Mouse (Mus musculus) brown adipose tissue, adult 24 weeks (tissue): Measurements from ENCODE around the gene Cacybp. TPM values are rescaled to one million over a fixed set of nuclear protein-coding genes. Genes with fewer than 3 reads are reported as not detected.
A peak's percentile ranks its signal among the peaks of the same experiment; 100 is the strongest.

ENCODE experiments used
- H3K27ac ChIP-seq: fragments of 200-500 bp; replicated peaks from 2 replicates; pipeline ENCODE4 v1.5.1; 2012; ENCODE audit warnings: low read depth, mild to moderate bottlenecking, low read length
- H3K4me1 ChIP-seq: fragments of 200-500 bp; 2 replicates; pipeline ENCODE4 v1.6.1; 2012; ENCODE audit warnings: low read length, mixed read lengths; ENCODE audit not compliant: control insufficient read depth, insufficient read depth, insufficient read length
- H3K4me3 ChIP-seq: fragments of 200-500 bp; 2 replicates; pipeline ENCODE4 v1.5.1; 2012; ENCODE audit warnings: low read depth, mild to moderate bottlenecking, low read length, moderate library complexity; ENCODE audit not compliant: insufficient read depth
- polyA plus RNA-seq: library from polyadenylated mRNA; stranded (reverse); fragments of >200 nt; gene quantifications from 2 replicates; pipeline ENCODE4 v1.2.4, GENCODE M21; 2012; ENCODE audit not compliant: missing spikeins, insufficient read depth, insufficient read length

Gene Cacybp
- polyA plus RNA-seq, 1 experiment, result 86.5 TPM

GRCm38 (mm10) chr1:160194529-160195336 is 17.9 kb downstream of the Cacybp start, which contains the start of gene Mrps14:
TSS of gene Mrps14 (plus strand) at chr1:160195215.
- H3K4me3 ChIP-seq, result peak within 1 kb of the TSS; percentile 84
- peak within 1 kb of the TSS; percentile 83 for H3K27ac ChIP-seq
- no peaks in the 10 kb centered on the region; the same call in 1 of the 2 replicates for H3K4me1 ChIP-seq

- no peaks in the 10 kb centered on the region for H3K4me1 ChIP-seq
- H3K27ac ChIP-seq, result no peak overlapping the region
These were observed 28.2 kb downstream of the Cacybp start for GRCm38 (mm10) chr1:160184506-160184905.

GRCm38 (mm10) chr1:160181216-160181615 is 31.5 kb downstream of the Cacybp start:
- no peak overlapping the region for H3K4me3 ChIP-seq
- H3K27ac ChIP-seq, result no peak overlapping the region

More at GRCm38 (mm10) chr1:160184506-160184905, 28.2 kb downstream of the Cacybp start:
- no peak overlapping the region for H3K4me3 ChIP-seq

GRCm38 (mm10) chr1:160176903-160177302 is 35.8 kb downstream of the Cacybp start:
- no peak overlapping the region for H3K4me3 ChIP-seq
- no peak overlapping the region for H3K27ac ChIP-seq
- no peaks in the 10 kb centered on the region for H3K4me1 ChIP-seq

More at GRCm38 (mm10) chr1:160181216-160181615, 31.5 kb downstream of the Cacybp start:
- no peaks in the 10 kb centered on the region for H3K4me1 ChIP-seq

GRCm38 (mm10) chr1:160166600-160166999 is 46.1 kb downstream of the Cacybp start:
- Histone ChIP-seq H3K27ac (no peak overlapping the region), H3K4me3 (no peak overlapping the region), H3K4me1 (no peaks in the 10 kb centered on the region)

GRCm38 (mm10) chr1:160158190-160158589 is 54.5 kb downstream of the Cacybp start:
- Histone ChIP-seq H3K27ac (no peak overlapping the region), H3K4me1 (no peaks in the 10 kb centered on the region), H3K4me3 (no peak overlapping the region)

GRCm38 (mm10) chr1:160153480-160153879 is 59.2 kb downstream of the Cacybp start, which contains the start of gene Tnn:
TSS of gene Tnn (minus strand) at chr1:160153580.
- Histone ChIP-seq H3K4me1 (no peaks in the 10 kb centered on the region), H3K4me3 (no peak within 1 kb of the TSS), H3K27ac (no peak within 1 kb of the TSS)

Other genes starting within 250 kb of the Cacybp start
- 11.0 and 15.0 TPM in 2 replicates for gene 4930523C07Rik, start 168.5 kb downstream of the Cacybp start, polyA plus RNA-seq
- not detected in 2 replicates for gene Tnn, start 59.3 kb downstream of the Cacybp start, polyA plus RNA-seq
- 200 and 252 TPM in 2 replicates for gene Mrps14, start 17.7 kb downstream of the Cacybp start, polyA plus RNA-seq